Mouse (Mus musculus): Measurements from ENCODE around the gene Bicdl2.

- TF ChIP-seq POLR2A (IDR thresholded peaks at IDR 0.05; ENCODE audit: insufficient read depth, low read depth, low read length): no peak
- TF ChIP-seq CTCF (IDR thresholded peaks at IDR 0.05): no peak
These were observed 14.4 kb upstream of the Bicdl2 start for GRCm38 (mm10) chr17:23645894-23646293.
